Mouse (Mus musculus) bone marrow macrophage, adult 2 months (primary cell): ENCODE measurements at regions not wholly inside any gene's neighbourhood (a gene's known extent, or its start where the extent isn't known, plus 50 kb on each side); places are given as distances from the start of the nearest gene placed in this dataset.

Experiments
- CTCF ChIP-seq: IDR thresholded peaks from 2 replicates; pipeline ENCODE4 v1.5.1; 2012; ENCODE audit warnings: low read depth, mild to moderate bottlenecking, low read length, moderate library complexity
- POLR2A ChIP-seq: IDR thresholded peaks from 2 replicates; pipeline ENCODE4 v1.6.1; 2012; ENCODE audit warnings: mild to moderate bottlenecking, low read depth, low read length, borderline replicate concordance

GRCm38 (mm10) chr17:4835065-4835705 is 158.9 kb upstream of the Arid1b start:
- TF ChIP-seq CTCF, result no peak
- no peak for TF ChIP-seq POLR2A
